Mouse (Mus musculus): Measurements from ENCODE around the gene B4galnt1.
A peak's percentile ranks its signal among the peaks of the same experiment; 100 is the strongest.

The B4galnt1 gene

DNA sequence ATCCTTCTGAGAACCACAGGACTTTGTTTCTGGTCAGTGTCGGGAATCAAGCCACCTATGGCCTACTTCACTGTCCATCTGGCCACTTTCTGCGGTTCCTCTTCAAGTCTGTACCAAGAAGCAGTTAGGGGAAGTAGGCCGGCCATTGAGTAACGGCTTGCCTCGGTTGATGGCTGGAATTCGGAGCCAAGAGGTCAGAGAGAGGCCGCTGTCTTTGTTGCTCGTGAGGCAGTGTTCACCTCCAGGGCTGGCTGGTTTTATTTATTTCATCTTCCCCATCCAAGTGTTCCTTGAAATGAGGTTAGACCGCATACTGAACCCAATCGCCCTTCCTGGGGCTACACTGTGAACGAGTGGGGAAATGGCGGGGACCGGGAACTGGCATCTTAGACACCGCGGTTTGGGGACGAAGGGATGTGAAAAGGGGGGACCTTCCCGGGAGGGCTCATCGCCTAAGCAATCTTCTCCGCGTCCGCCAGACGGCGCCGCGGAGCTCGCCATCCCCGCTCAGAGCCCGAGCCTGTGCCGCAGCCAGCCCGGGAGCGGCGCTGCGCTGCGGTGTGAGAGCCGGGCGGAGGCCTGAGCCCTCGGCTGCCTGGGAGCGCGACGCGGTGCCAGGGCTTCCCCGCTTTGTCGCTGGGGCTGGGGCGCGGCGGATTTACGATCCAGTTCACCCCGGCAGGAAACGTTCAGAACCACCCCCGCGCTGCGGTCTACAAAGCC, at the start of gene B4galnt1:
Gene B4galnt1, plus strand, starts transcription at position 595 of the 723 bp plus-strand sequence.
- DNase-seq, result peak; percentile 91

DNA sequence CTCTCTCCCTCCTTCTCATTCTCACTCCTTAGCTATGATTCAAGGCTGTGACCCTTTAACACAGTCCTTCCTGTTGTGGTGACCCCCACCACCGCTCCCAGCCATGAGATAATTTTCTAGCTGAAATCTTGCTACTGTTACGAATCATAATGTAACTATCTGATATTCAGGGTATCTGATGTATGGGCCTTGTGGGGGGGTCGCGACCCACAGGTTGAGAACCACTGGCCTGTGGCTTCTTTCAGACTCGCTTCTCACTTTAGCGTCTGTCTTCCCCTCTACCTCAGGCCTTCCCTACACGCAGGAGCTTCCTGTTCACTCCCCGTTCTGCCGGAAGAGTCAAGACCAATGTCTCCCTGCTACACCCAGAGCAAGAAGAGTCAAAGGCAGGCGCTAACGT, 46.6 kb upstream of the B4galnt1 start:
- no peak for DNase-seq

DNA sequence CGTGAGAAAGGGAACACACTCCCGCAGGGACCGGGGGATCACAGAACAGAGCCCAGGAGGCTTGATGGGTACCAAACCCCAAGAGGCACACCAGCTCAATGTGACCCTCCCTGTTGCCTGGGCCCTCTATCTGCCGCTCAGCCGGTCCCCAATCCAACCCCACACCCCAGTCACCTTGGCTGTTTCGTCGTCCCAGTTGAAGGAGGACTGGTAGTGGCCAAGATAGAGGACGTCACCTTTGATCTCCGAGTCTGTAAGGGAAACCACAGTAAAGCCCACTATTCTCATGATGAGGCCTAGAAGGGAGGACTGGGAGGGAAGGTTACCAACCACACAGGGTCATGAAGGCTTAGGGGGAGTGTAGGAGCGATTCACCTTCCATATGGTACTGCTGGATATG, 45.8 kb upstream of the B4galnt1 start:
- no peak for DNase-seq

DNA sequence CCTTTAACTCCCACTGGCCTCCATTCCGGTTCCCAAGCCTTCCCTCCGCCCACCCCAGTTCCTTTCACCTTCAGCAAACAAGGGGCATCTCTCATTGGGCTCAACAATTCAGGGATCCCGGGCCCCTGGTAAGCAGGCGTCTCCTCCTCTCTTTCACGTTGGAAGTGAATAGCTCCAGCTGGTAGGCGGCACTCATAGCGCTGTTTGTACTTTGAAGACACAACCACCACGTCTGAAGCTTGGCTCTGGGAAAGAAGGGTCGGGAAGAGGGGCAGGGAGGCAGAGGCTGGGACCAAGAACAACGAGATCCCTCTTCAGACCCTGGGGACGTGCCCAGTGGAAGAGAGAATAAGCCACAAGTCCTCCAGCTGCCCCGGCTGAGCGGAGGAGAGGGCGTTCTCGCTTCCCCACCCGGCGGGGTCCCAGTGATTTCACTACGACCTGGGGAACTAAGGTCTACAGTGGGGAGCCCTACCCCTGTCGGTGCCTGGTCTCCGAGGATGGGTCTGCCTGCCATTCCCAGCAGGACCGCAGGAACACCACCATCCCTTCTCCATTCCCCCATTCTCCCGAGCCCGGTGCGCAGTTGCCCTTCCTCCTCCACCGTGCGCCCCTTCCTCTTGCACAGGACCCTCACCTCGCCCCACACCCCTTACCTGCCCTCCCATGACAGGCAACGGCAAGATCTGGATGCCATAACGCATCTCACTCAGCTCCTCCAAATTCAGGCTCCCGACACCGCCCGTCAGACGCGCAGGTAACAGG, 44.5 kb upstream of the B4galnt1 start:
- no peak for DNase-seq

DNA sequence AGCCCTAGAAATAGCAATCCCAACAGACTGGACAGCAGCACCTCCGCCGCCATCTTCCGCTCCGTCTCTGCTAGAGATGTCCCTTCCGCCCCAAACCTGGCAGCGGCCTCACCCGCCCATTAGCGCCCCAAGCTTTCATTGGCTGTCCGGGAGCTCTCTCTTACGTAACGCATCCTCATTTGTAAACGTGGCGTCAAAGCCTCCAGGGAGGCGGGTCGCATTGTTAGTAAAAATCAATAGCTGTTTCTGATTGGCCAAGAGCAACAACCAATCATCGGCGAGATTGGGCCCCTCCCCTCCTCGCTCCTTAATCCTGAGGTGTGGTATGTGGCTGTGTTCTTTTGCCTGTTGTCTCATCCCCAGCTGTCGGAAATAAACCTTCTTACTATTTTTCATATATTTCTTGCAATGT, 44.0 kb upstream of the B4galnt1 start, which contains the start of gene Os9:
Gene Os9, minus strand, starts transcription at position 66 of the 412 bp plus-strand sequence.
- DNase-seq, result peak; percentile 99

DNA sequence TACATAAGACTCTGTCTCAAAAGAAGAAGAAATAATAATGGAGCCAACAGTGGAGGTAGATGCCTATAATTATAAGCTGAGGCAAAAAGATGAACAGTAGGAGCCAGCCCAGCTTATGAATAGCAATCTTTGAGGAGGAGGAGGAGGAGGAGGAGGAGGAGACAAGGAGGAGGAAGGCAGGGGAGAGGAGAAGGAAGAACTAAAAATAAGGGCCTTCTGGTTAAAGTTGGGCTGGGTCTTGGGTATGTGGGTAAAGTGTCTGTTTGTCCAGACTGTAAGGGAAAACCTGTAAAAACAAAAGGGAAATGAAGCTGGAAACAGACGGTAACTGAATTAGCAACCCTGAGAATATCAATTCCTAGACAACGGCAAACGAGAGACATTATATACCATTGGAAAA, 43.0 kb upstream of the B4galnt1 start:
- no peak for DNase-seq

DNA sequence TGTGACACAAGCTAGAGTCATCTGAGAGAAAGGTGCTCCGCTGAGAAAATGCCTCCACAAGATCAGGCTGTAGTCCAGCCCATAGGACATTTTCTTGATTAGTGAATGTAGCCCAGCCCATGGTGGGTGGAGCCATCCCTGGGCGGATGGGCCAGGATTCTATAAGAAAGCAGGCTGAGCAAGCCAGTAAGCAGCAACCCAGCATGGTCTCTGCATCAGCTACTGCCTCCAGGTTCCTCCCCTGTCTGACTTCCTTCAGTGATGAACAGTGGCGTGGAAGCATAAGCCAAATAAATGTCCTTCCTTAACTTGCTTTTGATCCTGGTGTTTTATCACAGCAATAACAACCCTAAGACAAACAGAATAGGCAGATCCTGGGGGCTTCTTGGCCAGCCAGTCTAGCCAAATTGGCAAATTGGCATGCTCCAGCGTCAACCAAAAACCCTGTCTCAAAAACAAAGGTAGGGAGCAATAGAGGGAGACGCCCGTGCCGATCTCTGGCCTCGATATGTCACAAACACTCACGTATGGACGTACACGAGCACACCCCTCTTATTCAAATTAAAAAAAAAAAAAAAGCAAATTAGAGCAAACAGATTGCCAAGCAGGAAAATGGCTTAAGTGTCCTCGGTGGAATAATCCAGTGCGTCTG, 42.1 kb upstream of the B4galnt1 start:
- peak; percentile 72 for DNase-seq

DNA sequence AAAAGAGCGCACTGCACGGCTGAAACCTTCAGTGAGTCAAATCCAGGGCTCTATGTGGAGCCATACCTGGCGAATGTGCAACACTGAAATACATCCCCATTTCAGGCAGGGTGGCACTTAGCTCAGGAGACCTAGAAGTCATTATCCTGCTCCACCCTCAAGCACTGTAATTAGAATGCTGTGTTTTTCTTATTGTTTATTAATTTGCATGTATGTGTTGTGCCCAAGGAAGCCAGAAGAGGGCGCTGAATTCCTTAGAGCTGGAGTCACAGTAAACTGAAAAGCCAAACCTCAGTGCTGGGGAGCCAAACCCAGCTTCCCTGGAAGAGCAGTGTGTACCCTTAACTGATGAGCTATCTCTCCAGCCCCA, 41.6 kb upstream of the B4galnt1 start:
- peak; percentile 87 for DNase-seq

DNA sequence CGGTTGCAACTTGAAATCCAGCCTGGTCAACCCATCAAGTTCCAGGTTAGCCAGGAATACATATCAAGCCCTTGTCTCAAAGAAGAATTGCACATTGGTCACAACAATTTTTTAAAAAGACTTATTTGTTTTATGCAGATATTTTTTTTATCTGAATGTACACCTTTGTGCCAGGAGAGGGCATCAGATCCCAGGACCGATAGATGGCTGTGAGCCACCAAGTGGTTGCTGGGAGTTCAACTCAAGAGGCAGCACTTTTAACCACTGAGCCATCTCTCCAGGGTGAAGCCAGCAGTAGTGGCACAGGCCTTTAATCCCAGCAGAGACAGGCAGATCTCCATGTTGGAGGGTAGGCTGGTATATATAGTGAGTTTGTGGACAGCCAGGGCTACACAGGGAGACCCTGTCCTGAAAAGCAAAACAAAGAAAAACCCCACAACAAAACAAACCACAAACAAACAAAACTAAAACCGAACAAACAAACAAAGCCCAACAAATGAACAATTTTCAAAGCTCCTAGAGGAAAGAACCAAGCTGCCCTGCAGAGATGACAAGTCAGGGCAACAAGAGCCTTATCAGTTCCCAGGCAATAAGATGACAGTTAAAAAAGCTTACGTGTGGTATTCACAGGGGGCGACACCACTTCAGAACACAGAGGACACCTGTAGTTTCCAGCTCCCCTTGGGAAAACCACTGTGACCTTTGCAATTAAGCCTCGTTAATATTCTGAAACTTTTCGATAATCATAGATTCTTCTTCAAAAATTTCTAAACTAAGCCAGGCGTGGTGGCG, 39.6 kb upstream of the B4galnt1 start:
- DNase-seq, result peak; percentile 59

DNA sequence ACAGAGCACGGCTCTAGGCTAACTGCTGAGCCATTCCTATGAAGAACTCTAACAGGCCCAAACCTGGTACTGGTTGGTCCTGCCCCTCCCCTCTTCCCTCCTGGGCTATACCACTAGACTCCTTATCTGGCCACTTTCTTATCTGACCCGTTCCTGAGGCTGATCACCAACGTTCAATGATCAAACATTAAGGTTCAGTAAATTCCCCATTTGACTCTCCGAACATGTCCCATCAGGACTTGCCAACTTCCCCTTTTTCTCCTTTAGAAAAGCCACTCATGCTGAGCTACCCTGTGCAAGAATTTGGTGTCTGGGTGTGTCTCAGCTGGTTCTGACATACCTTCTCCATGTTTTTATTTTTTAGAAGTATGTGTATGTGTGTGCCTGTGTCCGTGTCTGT, 38.4 kb upstream of the B4galnt1 start:
- no peak for DNase-seq

DNA sequence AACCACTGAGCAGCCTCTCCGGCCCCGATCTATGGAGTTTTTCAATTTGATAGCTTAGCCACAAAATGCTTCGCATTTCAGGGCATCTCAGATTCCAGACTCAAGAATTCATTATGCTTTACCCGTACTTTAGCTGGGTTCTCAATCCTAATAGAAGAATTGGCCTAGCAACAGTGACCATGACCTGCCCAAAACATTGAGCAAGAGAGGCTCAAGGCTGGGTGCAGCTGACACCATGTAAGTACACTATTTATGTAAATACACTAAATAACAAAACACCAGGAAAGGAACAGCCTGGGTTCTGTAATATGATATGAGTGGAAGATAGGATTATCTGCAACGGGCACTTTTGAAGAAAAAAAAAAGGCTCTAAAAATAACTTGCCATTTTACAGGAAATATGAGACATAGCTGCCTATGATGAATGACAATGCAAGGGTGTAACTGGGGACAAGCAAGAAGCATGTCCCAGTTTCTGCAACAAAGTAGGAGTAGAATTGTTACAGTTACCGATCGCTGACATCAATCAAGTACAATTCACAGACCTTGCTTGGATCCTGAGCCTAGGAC, 37.2 kb upstream of the B4galnt1 start:
- no peak for DNase-seq

DNA sequence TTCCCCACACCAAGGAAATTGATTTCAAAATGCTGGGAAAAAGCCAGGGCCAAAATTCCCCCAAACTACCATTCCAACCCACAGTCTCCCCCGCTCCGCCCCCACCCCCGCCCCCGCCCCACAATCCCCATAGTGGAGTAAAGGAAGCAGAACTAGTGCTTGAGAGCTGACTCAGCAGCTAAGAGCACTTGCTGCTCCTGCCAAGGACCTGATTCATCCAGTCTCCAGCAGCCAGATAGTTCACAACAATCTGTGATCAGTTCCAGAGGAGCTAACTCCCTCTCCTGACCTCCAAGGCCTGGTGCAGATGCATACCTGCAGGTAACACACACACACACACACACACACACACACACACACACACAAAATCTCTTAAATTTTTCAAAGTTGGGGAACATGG, 35.6 kb upstream of the B4galnt1 start:
- DNase-seq, result no peak

DNA sequence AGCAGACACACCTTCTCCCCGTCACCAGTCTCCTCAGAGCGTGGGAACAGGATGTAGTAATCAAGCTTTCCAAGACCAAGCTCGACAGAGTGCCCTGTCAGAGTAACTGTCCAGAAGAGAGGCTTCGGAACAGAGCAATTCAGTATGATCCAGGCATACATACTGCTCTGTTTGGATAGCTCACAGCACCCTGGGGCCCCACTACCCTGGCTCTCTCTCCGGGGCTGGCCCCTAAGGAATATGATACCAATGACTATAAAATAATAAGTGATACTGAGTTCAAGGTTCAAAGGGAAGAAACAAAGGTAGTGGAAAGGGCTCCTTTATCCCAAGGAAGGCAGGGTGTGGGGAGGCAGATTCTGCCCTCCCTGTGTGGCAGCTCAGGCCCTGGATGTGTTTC, 32.6 kb upstream of the B4galnt1 start:
- no peak for DNase-seq

DNA sequence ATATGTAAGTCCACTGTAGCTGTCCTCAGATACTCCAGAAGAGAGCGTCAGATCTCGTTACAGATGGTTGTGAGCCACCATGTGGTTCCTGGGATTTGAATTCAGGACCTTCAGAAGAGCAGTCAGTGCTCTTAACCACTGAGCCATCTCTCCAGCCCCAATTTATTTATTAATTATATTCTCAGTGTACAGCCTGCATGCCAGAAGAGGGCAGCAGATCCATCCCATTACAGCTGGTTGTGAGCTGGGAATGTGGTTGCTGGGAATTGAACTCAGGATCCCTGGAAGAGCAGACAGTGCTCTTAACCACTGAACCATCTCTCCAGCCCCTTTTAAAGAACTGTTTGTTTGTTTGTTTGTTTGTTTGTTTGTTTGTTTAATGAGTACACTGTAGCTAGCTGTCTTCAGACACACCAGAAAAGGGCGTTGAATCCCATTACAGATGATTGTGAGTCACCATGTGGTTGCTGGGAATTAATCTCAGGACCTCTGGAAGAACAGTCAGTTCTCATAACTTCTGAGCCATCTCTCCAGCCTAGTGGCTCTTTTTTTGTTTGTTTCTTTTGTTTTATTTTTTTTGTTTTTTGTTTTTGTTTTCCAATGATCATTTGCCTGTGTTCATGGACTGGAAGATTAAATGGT, 30.5 kb upstream of the B4galnt1 start:
- DNase-seq, result peak; percentile 12

DNA sequence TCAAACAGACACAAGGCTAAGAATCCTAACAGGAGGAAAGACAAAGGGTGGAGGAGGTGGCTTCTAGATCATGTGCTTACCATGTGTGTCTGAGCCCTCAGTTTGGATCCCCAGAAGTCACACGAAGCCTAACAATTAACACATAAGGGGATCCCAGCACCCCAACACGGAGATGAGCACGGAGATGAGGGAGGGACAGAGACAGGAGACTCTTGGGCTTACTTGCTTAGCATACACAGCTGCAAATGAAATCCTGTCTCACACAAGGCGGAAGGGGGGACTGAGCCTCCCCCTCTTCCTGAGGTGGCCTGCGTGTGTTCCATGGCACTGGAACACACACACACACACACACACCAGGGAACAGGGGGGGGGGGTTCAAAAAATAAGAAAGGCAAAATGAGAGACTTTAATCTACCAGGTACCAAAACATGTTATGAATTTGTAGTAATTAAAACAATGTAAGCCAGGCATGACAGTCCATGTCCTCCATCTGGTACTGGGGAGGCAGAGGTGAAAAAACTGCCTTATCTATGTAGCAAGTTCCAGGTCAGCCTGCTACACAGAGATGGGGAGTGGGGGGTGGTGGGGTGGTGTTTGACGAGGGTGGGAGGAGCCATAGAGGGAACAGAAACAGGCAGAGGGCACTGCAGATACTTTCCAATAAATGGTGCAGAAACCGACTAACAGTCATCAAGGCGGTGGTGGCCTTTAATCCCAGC, 29.7 kb upstream of the B4galnt1 start:
- DNase-seq, result no peak

DNA sequence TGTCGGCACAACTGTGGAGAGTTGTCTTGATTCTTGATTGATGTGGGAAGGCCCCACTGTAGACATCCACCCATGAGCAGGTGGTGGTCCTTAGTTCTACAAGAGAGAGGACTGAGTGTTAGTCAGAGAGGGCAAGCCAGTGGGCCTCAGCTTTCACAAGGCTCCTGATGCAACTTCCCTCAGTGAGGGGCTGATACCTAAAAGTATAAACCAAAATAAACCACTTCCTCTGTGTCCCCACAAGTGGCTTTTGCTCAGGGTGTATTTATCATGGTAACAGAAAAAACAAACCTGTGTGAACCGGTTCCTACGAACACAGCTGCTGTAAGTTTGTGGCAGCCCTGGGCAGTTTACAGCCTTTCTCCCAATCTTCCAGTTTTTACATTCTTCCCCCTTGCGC, 28.5 kb upstream of the B4galnt1 start:
- no peak for DNase-seq

DNA sequence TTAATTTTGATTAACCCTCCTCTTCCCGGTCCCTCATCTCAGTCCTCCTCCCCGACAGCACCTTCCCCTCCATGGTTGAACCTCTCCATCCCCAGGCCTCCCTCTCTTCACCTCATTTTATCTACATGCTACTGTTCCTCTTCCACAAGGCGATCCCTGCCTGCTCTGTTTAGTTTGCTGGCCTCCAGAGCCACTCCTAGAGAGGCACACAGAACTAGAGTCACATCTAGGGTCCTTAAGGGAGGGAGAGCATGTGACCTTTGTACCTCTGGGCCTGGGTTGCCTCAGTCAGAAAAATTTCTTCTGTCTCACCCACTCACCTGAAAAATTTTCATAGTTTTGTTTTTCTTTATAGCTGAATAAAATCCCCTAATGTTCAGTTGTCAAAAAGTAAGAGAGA, 27.1 kb upstream of the B4galnt1 start:
- no peak for DNase-seq

DNA sequence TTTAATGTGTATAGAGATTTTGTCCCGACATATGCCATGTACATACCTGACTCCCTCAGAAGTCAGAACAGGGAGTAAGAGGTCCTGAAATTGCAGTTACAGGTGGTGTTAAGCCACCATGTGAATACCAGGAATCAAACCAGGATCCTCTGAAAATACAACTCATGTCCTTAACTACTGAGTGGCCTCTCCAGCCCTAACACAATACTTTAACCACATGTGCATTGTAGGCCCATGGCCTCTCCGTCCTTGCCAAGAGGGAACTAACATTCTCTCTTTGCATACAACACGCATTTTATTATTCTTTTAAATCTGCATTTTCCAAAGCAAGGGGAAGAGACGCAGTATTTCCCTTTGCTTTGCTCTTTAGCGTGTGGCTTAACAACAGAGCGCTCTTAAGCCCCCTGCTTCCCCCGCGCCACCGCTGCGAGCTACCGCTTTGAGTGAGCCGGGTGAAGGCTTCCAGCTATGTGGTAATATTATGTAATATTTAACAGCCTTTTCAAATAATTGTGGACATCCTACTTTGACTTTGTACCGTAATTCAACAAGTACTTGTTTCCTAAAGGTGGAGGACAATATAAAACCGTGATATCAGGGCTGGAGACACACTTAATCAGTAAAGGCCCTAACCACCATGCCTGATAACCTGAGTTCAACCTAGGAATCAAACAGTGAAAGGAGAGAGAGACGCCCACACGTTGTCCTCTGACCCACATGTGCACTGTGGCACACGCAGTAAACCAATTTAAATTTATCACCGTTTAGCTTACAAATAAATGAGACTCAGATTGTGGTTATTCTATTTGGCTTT, 26.5 kb upstream of the B4galnt1 start:
- no peak for DNase-seq

DNA sequence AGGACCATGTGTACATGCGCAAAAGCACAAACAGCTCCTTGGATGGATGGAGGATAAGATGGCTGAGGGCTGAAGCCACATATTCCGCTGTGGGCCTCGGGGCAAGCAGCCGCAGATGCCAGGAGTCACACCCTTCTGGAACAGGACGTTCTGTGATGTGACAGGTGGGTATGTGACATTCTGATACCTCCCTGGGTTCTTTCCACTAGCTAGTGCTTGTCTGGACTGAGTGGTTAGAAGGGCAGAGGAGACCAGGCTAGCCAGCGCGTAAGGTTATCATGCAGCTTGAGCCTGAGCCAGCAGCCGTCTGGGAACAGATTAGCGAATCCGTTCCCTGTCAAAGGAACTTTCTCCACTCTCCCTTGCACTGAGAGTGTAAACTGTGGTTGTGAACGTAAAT, 24.1 kb upstream of the B4galnt1 start:
- no peak for DNase-seq

DNA sequence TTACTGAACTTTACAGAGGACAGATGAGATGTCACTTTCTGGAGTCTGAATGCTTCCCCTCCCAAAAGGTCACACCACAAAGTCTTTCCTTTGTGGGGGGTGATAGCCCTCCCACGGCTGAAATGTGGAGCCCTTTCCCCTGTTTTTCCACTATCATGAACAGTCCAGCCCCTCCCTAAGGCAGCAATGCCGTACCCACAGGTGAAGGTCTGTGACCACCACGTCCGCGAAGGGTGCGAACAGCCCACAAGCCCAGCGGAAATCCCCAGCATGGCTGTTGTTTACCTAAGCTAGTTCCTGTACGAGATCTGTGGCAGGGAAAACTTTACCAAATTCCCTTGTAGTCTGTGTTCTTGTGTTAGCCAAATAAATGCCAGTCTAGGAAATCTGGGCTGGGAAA, 23.5 kb upstream of the B4galnt1 start:
- no peak for DNase-seq

DNA sequence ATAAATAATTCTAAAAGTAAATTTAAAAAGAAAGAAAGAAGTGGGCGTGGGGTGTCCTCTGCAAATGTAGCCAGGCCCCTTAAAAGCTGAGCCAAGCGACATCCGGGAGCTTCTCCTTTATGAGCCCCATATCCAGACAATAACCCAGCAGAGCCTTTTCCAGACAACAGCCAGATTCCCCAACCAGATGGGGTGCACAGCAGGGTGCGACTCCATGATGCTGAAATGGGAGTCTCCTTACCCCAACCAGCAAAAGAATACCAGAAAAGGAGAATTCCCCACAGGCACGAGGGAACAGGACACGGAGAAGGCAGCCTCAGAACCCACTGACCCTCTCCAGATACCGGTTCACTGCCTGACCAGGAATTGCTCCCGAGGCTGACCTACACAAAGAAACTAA, 21.8 kb upstream of the B4galnt1 start:
- no peak for DNase-seq

Measured in retina, postnatal 1 day (tissue).